Mouse (Mus musculus): ENCODE data around the gene Svs5. TPM values are rescaled to one million over a fixed set of nuclear protein-coding genes. Genes with fewer than 3 reads are reported as not detected.

Gene Svs5
- not detected in 2 replicates for polyA plus RNA-seq (2012; rRNA removed)

DNA sequence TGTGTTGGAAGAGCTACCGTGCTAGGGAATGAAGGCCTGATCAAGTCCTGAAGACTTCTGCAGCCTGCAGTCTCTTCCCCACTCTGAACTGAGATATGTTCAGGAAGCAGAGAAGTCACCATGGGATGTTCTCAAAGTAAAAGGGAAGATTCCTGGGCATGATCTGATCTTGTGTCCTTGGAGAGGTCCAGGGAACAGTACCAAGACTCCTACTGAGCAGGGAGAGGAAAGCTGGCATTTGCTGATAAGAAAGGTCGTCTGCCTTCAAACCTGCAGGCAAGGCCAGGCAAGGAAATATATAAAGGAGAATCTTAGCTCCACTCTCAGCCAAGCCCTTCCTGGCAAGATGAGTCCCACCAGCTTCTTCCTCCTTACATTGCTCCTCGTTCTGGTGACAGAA lies at the start of gene Svs5:
Gene Svs5 (plus strand): TSS at position 301 of the 400 bp plus-strand sequence.

DNA sequence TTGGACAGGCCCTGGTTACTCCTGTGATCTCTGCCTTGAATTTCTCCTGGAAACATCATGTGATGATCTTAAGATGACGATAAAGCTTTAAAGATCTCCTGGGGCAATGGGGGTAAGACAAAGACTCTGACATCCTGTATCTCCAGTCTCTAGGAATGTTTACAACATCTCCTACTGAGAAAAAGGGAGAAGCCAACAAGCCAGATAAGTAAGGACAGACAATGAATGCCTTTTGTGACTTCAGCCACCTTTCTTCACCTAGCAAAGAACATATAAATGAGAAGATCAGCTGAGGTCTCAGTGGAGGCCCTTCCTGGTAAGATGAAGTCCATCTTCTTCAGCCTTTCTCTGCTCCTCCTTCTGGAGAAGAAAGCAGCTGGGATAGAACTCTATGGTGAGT lies 43.6 kb upstream of the Svs5 start, which contains the start of gene Svs3a:
Gene Svs3a (plus strand): TSS at position 301 of the 400 bp plus-strand sequence.

DNA sequence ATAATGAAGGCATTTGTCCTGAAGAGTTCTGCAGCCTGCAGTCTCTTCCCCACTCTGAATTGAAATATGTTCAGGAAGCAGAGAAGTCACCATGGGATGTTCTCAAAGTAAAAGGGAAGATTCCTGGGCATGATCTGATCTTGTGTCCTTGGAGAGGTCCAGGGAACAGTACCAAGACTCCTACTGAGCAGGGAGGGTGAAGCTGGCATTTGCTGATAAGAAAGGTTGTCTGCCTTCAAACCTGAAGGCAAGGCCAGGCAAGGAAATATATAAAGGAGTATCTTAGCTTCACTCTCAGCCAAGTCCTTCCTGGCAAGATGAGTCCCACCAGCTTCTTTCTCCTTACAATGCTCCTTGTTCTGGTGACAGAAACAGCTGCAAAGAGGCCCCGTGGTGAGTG lies 16.1 kb upstream of the Svs5 start, which contains the start of gene Svs6:
Gene Svs6 (plus strand): TSS at position 301 of the 400 bp plus-strand sequence.

Other genes starting within 250 kb of the Svs5 start
- gene Kcns1, start 161.6 kb upstream of the Svs5 start, polyA plus RNA-seq (2012; rRNA removed) = 0.01 TPM in 1 of 2 replicates, not detected in the other
- gene Wfdc5, start 150.0 kb upstream of the Svs5 start, polyA plus RNA-seq (2012; rRNA removed) = not detected in 2 replicates
- gene Wfdc12, start 142.1 kb upstream of the Svs5 start, polyA plus RNA-seq (2012; rRNA removed) = not detected in 2 replicates
- not detected in 2 replicates for gene Wfdc15a, start 132.6 kb upstream of the Svs5 start, polyA plus RNA-seq (2012; rRNA removed)
- 0.12 TPM in 1 of 2 replicates, not detected in the other for gene Wfdc15b, start 111.1 kb upstream of the Svs5 start, polyA plus RNA-seq (2012; rRNA removed)
- not detected in 2 replicates for gene Svs2, start 94.3 kb upstream of the Svs5 start, polyA plus RNA-seq (2012; rRNA removed)
- not detected in 2 replicates for gene Svs3b, start 76.1 kb upstream of the Svs5 start, polyA plus RNA-seq (2012; rRNA removed)
- not detected in 2 replicates for gene Svs4, start 54.3 kb upstream of the Svs5 start, polyA plus RNA-seq (2012; rRNA removed)
- not detected in 2 replicates for gene Svs3a, start 43.5 kb upstream of the Svs5 start, polyA plus RNA-seq (2012; rRNA removed)
- gene Svs6, start 16.0 kb upstream of the Svs5 start, polyA plus RNA-seq (2012; rRNA removed) = not detected in 2 replicates
- 8.6 and 9.0 TPM in 2 replicates for gene Slpi, start 56.4 kb downstream of the Svs5 start, polyA plus RNA-seq (2012; rRNA removed)
- 0.07 TPM in 1 of 2 replicates, not detected in the other for gene Rbpjl, start 70.4 kb downstream of the Svs5 start, polyA plus RNA-seq (2012; rRNA removed)
- 0.06 and 0.24 TPM in 2 replicates for gene Matn4, start 72.4 kb downstream of the Svs5 start, polyA plus RNA-seq (2012; rRNA removed)
- gene Sdc4, start 111.1 kb downstream of the Svs5 start, polyA plus RNA-seq (2012; rRNA removed) = 10.9 and 13.1 TPM in 2 replicates
- 13.3 and 16.2 TPM in 2 replicates for gene Sys1, start 124.2 kb downstream of the Svs5 start, polyA plus RNA-seq (2012; rRNA removed)
- 0.15 and 0.50 TPM in 2 replicates for gene Gm20458, start 128.2 kb downstream of the Svs5 start, polyA plus RNA-seq (2012; rRNA removed)
- not detected in 2 replicates for gene Trp53tg5, start 141.0 kb downstream of the Svs5 start, polyA plus RNA-seq (2012; rRNA removed)
- gene Dbndd2, start 153.4 kb downstream of the Svs5 start, polyA plus RNA-seq (2012; rRNA removed) = 5.0 and 5.1 TPM in 2 replicates
- 16.7 and 21.2 TPM in 2 replicates for gene Pigt, start 164.8 kb downstream of the Svs5 start, polyA plus RNA-seq (2012; rRNA removed)
- 0.70 and 1.2 TPM in 2 replicates for gene Wfdc2, start 229.7 kb downstream of the Svs5 start, polyA plus RNA-seq (2012; rRNA removed)
- not detected in 2 replicates for gene Spint3, start 240.7 kb downstream of the Svs5 start, polyA plus RNA-seq (2012; rRNA removed)

All from liver, embryonic 14 days (tissue).